Mouse (Mus musculus) neural tube, embryonic 12.5 days (tissue): ENCODE data around the gene Gatad2a. TPM values are rescaled to one million over a fixed set of nuclear protein-coding genes. Genes with fewer than 3 reads are reported as not detected.

Source experiments
- ATAC-seq: fragments of 200-750 bp; cut with Nextera tagmentation; 2 replicates; pipeline ENCODE4 v1.8.0; 2017; ENCODE audit warnings: low read depth, mild to moderate bottlenecking, moderate TSS enrichment, moderate library complexity; ENCODE audit not compliant: low FRiP score
- H3K27ac ChIP-seq: fragments of 300-500 bp; sonication (generic); 2 replicates; pipeline ENCODE4 v1.5.1; 2016
- H3K27me3 ChIP-seq: fragments of 300-500 bp; sonication (generic); replicated peaks from 2 replicates; pipeline ENCODE4 v1.6.1; 2016; ENCODE audit warnings: mild to moderate bottlenecking
- H3K36me3 ChIP-seq: fragments of 300-500 bp; sonication (generic); 2 replicates; pipeline ENCODE4 v1.6.1; 2016; ENCODE audit warnings: mild to moderate bottlenecking
- H3K4me1 ChIP-seq: fragments of 300-500 bp; sonication (generic); 2 replicates; pipeline ENCODE4 v1.6.1; 2016
- H3K4me2 ChIP-seq: fragments of 300-500 bp; sonication (generic); replicated peaks from 2 replicates; pipeline ENCODE4 v1.6.1; 2016; ENCODE audit warnings: mild to moderate bottlenecking
- H3K4me3 ChIP-seq: fragments of 300-500 bp; sonication (generic); 2 replicates; pipeline ENCODE4 v1.5.1; 2016
- H3K9ac ChIP-seq: fragments of 300-500 bp; sonication (generic); 2 replicates; pipeline ENCODE4 v1.6.1; 2016; ENCODE audit warnings: mild to moderate bottlenecking
- H3K9me3 ChIP-seq: fragments of 300-500 bp; sonication (generic); 2 replicates; pipeline ENCODE4 v1.6.1; 2016; ENCODE audit warnings: mild to moderate bottlenecking
- WGBS: fragments of 180-500 bp; shearing (Covaris S2); methylation state at CpG from one replicate; pipeline ENCODE4 v1.1.7; 2016; 5-methylcytosine and 5-hydroxymethylcytosine counted together
- polyA plus RNA-seq: library from polyadenylated mRNA; unstranded; fragments of >200 nt; fragmentation: Nextera tagmentation; extraction: Ambion mirVana; gene quantifications from 2 replicates; pipeline ENCODE4 v1.2.1, GENCODE M21; 2016

The Gatad2a gene
- polyA plus RNA-seq, 1 experiment from 2014 or later: 66.9 TPM

DNA sequence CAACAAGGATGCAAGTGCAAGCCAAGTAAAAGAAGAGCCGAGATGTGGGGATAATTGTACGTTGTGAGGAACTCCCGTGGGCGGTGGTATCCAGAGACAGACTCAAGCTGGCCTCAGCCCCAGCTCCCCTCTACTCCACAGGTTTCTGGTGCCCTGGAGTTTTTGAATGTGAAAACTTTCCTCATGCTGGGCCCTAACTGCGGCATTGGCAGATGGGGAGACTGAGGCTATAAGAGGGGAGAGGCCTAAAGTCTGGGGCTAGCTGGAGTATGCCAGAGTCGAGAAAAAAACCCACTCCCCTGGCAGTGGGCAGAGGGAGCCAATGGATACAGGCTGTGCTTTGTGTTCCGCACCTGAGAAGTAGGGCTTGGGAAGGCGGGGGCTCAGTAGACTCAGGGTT is 92.1 kb downstream of the Gatad2a start:
- WGBS: 80% methylated on average over 8 of the region's 8 CpGs
- Histone ChIP-seq H3K4me3 (no peak overlapping the region), H3K27me3 (no peaks in the 10 kb centered on the region), H3K9me3 (no peaks in the 10 kb centered on the region), H3K9ac (no peak overlapping the region), H3K27ac (no peak overlapping the region), H3K4me1 (peaks cover 27% of the 10 kb centered on the region), H3K36me3 (peaks cover 17% of the 10 kb centered on the region), H3K4me2 (peak overlapping the region; percentile 87)
- no peak for ATAC-seq

GRCm38 (mm10) chr8:69903063-69903542 is 93.1 kb downstream of the Gatad2a start:
- H3K4me2 ChIP-seq: peak overlapping the region; percentile 87
- ATAC-seq: peak; percentile 91
- H3K27me3 ChIP-seq: no peaks in the 10 kb centered on the region
- no peaks in the 10 kb centered on the region for H3K9me3 ChIP-seq
- peaks cover 27% of the 10 kb centered on the region for H3K4me1 ChIP-seq
- peak overlapping the region; percentile 59; the same call in 1 of the 2 replicates for H3K27ac ChIP-seq
- peaks cover 16% of the 10 kb centered on the region for H3K36me3 ChIP-seq
- WGBS: under 1% methylated on average over 45 of the region's 45 CpGs
- peak overlapping the region; percentile 62 for H3K4me3 ChIP-seq
- peak overlapping the region; percentile 71 for H3K9ac ChIP-seq

GRCm38 (mm10) chr8:69902163-69903062 is 93.8 kb downstream of the Gatad2a start, which contains the start of the genes Tssk6, Ndufa13 and Yjefn3:
Tssk6 (plus strand) TSS chr8:69902184.
Ndufa13 (minus strand) TSS chr8:69902558.
Yjefn3 (minus strand) TSS chr8:69902712.
- H3K36me3 ChIP-seq: peaks cover 16% of the 10 kb centered on the region
- no peaks in the 10 kb centered on the region for H3K27me3 ChIP-seq
- H3K4me2 ChIP-seq: peak within 1 kb of the TSS; percentile 87
- 3% methylated on average over 89 of the region's 89 CpGs for WGBS
- peak within 1 kb of the TSS; percentile 71 for H3K9ac ChIP-seq
- peaks cover 33% of the 10 kb centered on the region for H3K4me1 ChIP-seq
- H3K4me3 ChIP-seq: peak within 1 kb of the TSS; percentile 62
- peak within 1 kb of the TSS; percentile 67 for H3K27ac ChIP-seq
- H3K9me3 ChIP-seq: no peaks in the 10 kb centered on the region
- peak; percentile 55 for ATAC-seq

DNA sequence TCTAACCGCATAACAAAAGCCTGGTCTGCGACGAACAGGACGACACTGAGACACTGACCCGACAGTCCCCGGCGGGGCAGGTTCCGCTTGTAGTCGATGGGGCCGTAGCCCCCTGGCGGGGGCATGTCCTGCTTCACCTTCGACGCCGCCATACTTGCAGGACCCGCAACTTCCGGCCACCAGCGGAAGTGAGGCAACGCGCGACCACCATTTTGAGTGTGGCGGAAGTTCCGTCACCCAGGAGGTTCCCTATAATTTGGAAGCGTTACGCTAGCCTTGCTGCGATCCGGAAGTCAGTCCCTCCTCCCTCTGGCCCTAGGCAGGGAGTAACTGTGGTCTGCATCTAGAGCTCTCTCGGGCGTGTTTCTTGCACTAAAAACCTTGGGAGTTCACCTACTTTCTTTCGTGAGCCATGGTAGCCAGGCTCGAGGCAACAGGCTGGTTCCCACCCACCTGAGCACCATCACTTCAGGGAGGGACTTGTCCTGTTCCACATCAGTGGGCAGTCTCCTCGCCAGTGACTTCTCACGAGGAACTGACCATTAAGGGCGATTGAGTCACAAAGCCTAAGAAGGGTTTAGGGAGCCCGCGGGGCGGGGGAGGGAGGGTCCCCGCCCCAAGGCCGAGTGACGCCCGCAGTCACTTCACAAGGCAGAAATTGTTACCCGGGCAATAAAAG is 94.6 kb downstream of the Gatad2a start:
- ATAC-seq: peak; percentile 54
- H3K36me3 ChIP-seq: peaks cover 15% of the 10 kb centered on the region
- no peaks in the 10 kb centered on the region for H3K9me3 ChIP-seq
- peaks cover 41% of the 10 kb centered on the region for H3K4me1 ChIP-seq
- peak overlapping the region; percentile 67 for H3K27ac ChIP-seq
- peak overlapping the region; percentile 71 for H3K9ac ChIP-seq
- H3K4me2 ChIP-seq: peak overlapping the region; percentile 87
- no peaks in the 10 kb centered on the region for H3K27me3 ChIP-seq
- 1% methylated on average over 41 of the region's 41 CpGs for WGBS
- H3K4me3 ChIP-seq: peak overlapping the region; percentile 62

DNA sequence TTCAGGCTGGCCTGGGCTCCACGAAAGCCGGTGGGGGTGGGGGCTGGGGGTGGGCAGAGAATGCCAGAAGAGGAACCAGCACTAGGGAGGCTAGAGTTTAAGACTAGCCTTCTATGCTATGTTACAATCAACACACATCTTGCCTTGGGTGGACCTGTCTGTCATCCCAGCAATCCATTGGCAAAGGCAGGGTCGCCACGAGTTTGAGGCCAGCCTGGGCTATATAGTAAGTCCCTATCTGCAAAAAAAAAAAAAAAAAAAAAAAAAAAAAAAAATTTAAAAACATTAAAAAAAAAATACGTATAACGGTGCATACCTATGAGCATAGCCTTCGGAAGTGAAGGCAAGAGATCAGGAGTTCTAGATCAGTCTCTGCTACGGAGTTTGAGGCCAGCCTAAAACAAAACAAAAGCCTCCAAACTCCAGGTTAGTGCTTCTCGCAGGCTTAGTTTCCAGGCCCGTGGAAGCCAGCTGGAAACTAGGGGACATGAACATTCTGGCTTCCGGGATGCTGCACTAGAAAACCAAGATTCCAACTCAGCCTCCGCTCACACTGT is 95.2 kb downstream of the Gatad2a start:
- no peak for ATAC-seq
- Histone ChIP-seq H3K4me3 (peak overlapping the region; percentile 62), H3K36me3 (peaks cover 18% of the 10 kb centered on the region), H3K4me2 (peak overlapping the region; percentile 87), H3K9ac (peak overlapping the region; percentile 68), H3K27me3 (no peaks in the 10 kb centered on the region), H3K9me3 (no peaks in the 10 kb centered on the region), H3K4me1 (peaks cover 47% of the 10 kb centered on the region), H3K27ac (peak overlapping the region; percentile 67; the same call in 1 of the 2 replicates)
- WGBS: 21% methylated on average over 12 of the region's 12 CpGs

GRCm38 (mm10) chr8:69899876-69900275 is 96.3 kb downstream of the Gatad2a start:
- peaks cover 55% of the 10 kb centered on the region for H3K4me1 ChIP-seq
- H3K9ac ChIP-seq: no peak overlapping the region
- peaks cover 19% of the 10 kb centered on the region for H3K36me3 ChIP-seq
- no peak for ATAC-seq
- WGBS: 95% methylated on average over 2 of the region's 2 CpGs
- H3K27ac ChIP-seq: no peak overlapping the region
- no peak overlapping the region for H3K4me3 ChIP-seq
- H3K27me3 ChIP-seq: no peaks in the 10 kb centered on the region
- H3K4me2 ChIP-seq: peak overlapping the region; percentile 87; the same call in 1 of the 2 replicates
- H3K9me3 ChIP-seq: no peaks in the 10 kb centered on the region

DNA sequence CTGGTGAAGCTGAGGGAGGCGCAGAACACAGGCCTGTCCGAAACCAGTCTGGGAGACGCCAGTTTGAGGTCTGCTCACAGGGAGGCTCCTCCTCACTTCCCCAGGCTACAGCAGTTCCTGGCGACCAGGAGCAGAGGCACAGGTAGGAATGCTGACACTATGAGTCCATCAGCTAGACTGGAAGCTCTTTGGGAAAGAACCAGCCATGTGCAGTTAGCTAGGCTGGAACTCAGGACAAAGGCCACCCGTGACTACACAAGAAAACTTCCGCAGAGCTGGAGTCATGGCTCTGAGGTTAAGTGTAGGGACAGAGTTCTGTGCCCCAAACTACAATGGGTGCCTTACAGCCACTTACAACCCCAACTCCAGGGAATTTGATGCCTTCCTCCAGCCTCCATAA is 98.3 kb downstream of the Gatad2a start:
- H3K4me1 ChIP-seq: peaks cover 59% of the 10 kb centered on the region
- no peak overlapping the region for H3K27ac ChIP-seq
- peaks cover 31% of the 10 kb centered on the region for H3K36me3 ChIP-seq
- no peak for ATAC-seq
- H3K4me3 ChIP-seq: no peak overlapping the region
- H3K9me3 ChIP-seq: no peaks in the 10 kb centered on the region
- WGBS: 91% methylated on average over 6 of the region's 6 CpGs
- no peaks in the 10 kb centered on the region for H3K27me3 ChIP-seq
- H3K9ac ChIP-seq: no peak overlapping the region
- no peak overlapping the region for H3K4me2 ChIP-seq

- no peak for ATAC-seq
- H3K27me3 ChIP-seq: no peaks in the 10 kb centered on the region; the same call in 1 of the 2 replicates
- H3K4me3 ChIP-seq: no peak overlapping the region
- H3K27ac ChIP-seq: no peak overlapping the region
- peaks cover 45% of the 10 kb centered on the region for H3K4me1 ChIP-seq
- H3K36me3 ChIP-seq: peaks cover 34% of the 10 kb centered on the region
- 74% methylated on average over 4 of the region's 4 CpGs for WGBS
- no peak overlapping the region for H3K4me2 ChIP-seq
- H3K9ac ChIP-seq: no peak overlapping the region
- no peaks in the 10 kb centered on the region for H3K9me3 ChIP-seq
These were observed 100.3 kb downstream of the Gatad2a start for GRCm38 (mm10) chr8:69895772-69896451.

GRCm38 (mm10) chr8:69894836-69895332 is 101.3 kb downstream of the Gatad2a start:
- Histone ChIP-seq H3K4me2 (no peak overlapping the region), H3K27me3 (peaks cover 10% of the 10 kb centered on the region), H3K4me3 (no peak overlapping the region), H3K9ac (no peak overlapping the region), H3K4me1 (peaks cover 35% of the 10 kb centered on the region; the same call in 1 of the 2 replicates), H3K36me3 (peaks cover 34% of the 10 kb centered on the region), H3K27ac (no peak overlapping the region), H3K9me3 (no peaks in the 10 kb centered on the region)
- 50% methylated on average over 6 of the region's 6 CpGs for WGBS
- ATAC-seq: no peak

DNA sequence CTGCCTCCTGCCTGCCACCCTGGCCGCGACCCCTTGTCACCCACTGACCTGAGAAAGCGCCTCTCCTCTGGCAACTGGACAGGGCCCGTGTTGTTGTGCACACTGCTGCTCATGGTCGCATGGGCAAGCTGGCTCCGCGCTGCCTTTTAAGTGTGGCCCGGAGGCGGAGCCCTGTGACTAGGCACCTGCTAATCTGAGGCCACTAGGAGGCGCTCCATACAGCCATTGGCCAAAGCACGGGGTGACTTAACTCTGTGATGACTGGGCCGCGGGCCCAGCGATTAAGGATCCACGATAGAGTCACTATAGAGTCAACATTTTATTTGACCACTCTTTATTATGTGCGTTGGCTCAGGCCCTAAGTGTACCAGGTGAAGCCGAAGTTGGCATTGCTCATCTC is 102.3 kb downstream of the Gatad2a start:
- peaks cover 34% of the 10 kb centered on the region for H3K36me3 ChIP-seq
- H3K27me3 ChIP-seq: peaks cover 20% of the 10 kb centered on the region
- H3K9ac ChIP-seq: no peak overlapping the region
- 37% methylated on average over 17 of the region's 17 CpGs for WGBS
- no peak for ATAC-seq
- peaks cover 41% of the 10 kb centered on the region for H3K4me1 ChIP-seq
- no peak overlapping the region for H3K27ac ChIP-seq
- no peak overlapping the region for H3K4me3 ChIP-seq
- no peaks in the 10 kb centered on the region for H3K9me3 ChIP-seq
- no peak overlapping the region for H3K4me2 ChIP-seq

DNA sequence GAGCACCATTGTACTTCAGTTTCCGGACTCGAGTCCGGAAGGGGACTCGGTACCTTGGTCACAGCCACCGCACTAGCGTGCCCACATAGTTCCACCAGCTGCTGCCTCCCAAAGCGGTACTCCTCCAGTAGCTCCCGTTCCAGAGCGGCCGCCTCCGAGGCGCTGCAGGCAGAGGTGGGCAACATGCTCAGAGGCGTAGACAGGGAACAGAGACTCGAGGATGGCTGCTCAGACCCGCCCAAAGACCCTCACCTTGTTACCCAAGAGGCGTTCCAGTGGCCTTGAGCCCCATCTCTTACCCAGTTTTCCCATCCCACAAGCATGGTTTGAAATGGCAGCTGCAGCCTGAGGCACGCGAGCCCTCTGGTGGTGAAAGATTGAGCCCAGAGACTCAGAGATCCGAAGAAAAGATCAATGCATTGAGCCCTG is 105.4 kb downstream of the Gatad2a start:
- Histone ChIP-seq H3K4me1 (peaks cover 40% of the 10 kb centered on the region), H3K27ac (no peak overlapping the region), H3K4me3 (no peak overlapping the region), H3K9ac (no peak overlapping the region), H3K36me3 (peaks cover 16% of the 10 kb centered on the region), H3K27me3 (peaks cover 50% of the 10 kb centered on the region), H3K4me2 (0 out of 2 replicates have a peak overlapping the region, but pooled peaks have one; percentile 10), H3K9me3 (no peaks in the 10 kb centered on the region)
- WGBS: 44% methylated on average over 19 of the region's 19 CpGs
- ATAC-seq: no peak
